Mouse (Mus musculus) intestine, embryonic 16.5 days (tissue): ENCODE measurements around the gene Pou6f1. TPM values are rescaled to one million over a fixed set of nuclear protein-coding genes. Genes with fewer than 3 reads are reported as not detected.
"Not testable (repeated sequence)": the region's sequence is repeated elsewhere in the genome, so short reads cannot be mapped to it uniquely, and the experiment has no call there.

Experiments used
- ATAC-seq: fragments of 200-750 bp; cut with Nextera tagmentation; 2 replicates; pipeline ENCODE4 v1.8.0; 2017; ENCODE audit warnings: moderate TSS enrichment, moderate library complexity
- H3K27ac ChIP-seq: fragments of 300-500 bp; sonication (generic); 2 replicates; pipeline ENCODE4 v1.5.1; 2014; ENCODE audit warnings: mild to moderate bottlenecking, low read length
- H3K27me3 ChIP-seq: fragments of 300-500 bp; sonication (generic); replicated peaks from 2 replicates; pipeline ENCODE4 v1.6.1; 2014; ENCODE audit warnings: low read length, control low read depth, mixed read lengths; ENCODE audit not compliant: control insufficient read depth, insufficient read depth
- H3K36me3 ChIP-seq: fragments of 300-500 bp; sonication (generic); 2 replicates; pipeline ENCODE4 v1.6.1; 2014; ENCODE audit warnings: low read length, control low read depth; ENCODE audit not compliant: control insufficient read depth, insufficient read depth
- H3K4me1 ChIP-seq: fragments of 300-500 bp; sonication (generic); 2 replicates; pipeline ENCODE4 v1.6.1; 2014; ENCODE audit warnings: low read length, control low read depth, mixed read lengths; ENCODE audit not compliant: control insufficient read depth, insufficient read depth
- H3K4me2 ChIP-seq: fragments of 300-500 bp; sonication (generic); 2 replicates; pipeline ENCODE4 v1.6.1; 2014; ENCODE audit warnings: low read depth, low read length, control low read depth
- H3K4me3 ChIP-seq: fragments of 300-500 bp; sonication (generic); 2 replicates; pipeline ENCODE4 v1.5.1; 2014; ENCODE audit warnings: mild to moderate bottlenecking, low read length
- H3K9ac ChIP-seq: fragments of 300-500 bp; sonication (generic); 2 replicates; pipeline ENCODE4 v1.6.1; 2014; ENCODE audit warnings: low read depth, low read length
- H3K9me3 ChIP-seq: fragments of 300-500 bp; sonication (generic); 2 replicates; pipeline ENCODE4 v1.6.1; 2016; ENCODE audit warnings: low read length, control low read depth; ENCODE audit not compliant: control insufficient read depth
- WGBS: fragments of 180-500 bp; shearing (Covaris S2); extraction: QIAGEN DNeasy Blood & Tissue Kit; methylation state at CpG from one replicate; pipeline ENCODE4 v1.1.7; 2014; 5-methylcytosine and 5-hydroxymethylcytosine counted together
- microRNA-seq: library from miRNA; unstranded; fragments of <30 nt; microRNA quantifications from one replicate; pipeline ENCODE4, GENCODE M21; 2016
- polyA plus RNA-seq: library from polyadenylated mRNA; unstranded; fragments of >200 nt; fragmentation: Nextera tagmentation; extraction: Ambion mirVana; gene quantifications from 2 replicates; pipeline ENCODE4 v1.2.1, GENCODE M21; 2015

Gene Pou6f1
- polyA plus RNA-seq, 1 experiment from 2014 or later, result 3.2 TPM

- not testable (repeated sequence) for H3K4me1 ChIP-seq, H3K4me2 ChIP-seq, H3K9ac ChIP-seq, H3K36me3 ChIP-seq, ATAC-seq, H3K27me3 ChIP-seq, H3K4me3 ChIP-seq, H3K27ac ChIP-seq, H3K9me3 ChIP-seq
- 97% methylated on average over 26 of the region's 28 CpGs for WGBS
Observed at GRCm38 (mm10) chr15:100542876-100543650, 56.7 kb downstream of the Pou6f1 start.

- H3K4me2 ChIP-seq, result no peak overlapping the region
- no peaks in the 10 kb centered on the region for H3K27me3 ChIP-seq
- H3K4me1 ChIP-seq, result no peaks in the 10 kb centered on the region
- no peak overlapping the region for H3K9ac ChIP-seq
- WGBS, result 93% methylated on average over 4 of the region's 4 CpGs
- no peak for ATAC-seq
- H3K36me3 ChIP-seq, result no peaks in the 10 kb centered on the region
- H3K9me3 ChIP-seq, result no peaks in the 10 kb centered on the region
- H3K27ac ChIP-seq, result no peak overlapping the region
- H3K4me3 ChIP-seq, result no peak overlapping the region
Observed at GRCm38 (mm10) chr15:100541426-100541825, 58.4 kb downstream of the Pou6f1 start.

GRCm38 (mm10) chr15:100541001-100541400 is 58.8 kb downstream of the Pou6f1 start:
- not testable (repeated sequence) for H3K36me3 ChIP-seq, H3K4me2 ChIP-seq, H3K9me3 ChIP-seq, H3K27ac ChIP-seq, H3K4me1 ChIP-seq, ATAC-seq, H3K4me3 ChIP-seq, H3K9ac ChIP-seq, H3K27me3 ChIP-seq
- 71% methylated on average over 1 of the region's 1 CpGs for WGBS

- Histone ChIP-seq H3K4me3 (no peak overlapping the region), H3K27me3 (no peaks in the 10 kb centered on the region), H3K27ac (no peak overlapping the region), H3K9ac (no peak overlapping the region), H3K4me1 (no peaks in the 10 kb centered on the region), H3K4me2 (no peak overlapping the region), H3K9me3 (no peaks in the 10 kb centered on the region), H3K36me3 (no peaks in the 10 kb centered on the region)
- ATAC-seq, result no peak
- WGBS, result 93% methylated on average over 9 of the region's 9 CpGs
Observed at GRCm38 (mm10) chr15:100539411-100539810, 60.4 kb downstream of the Pou6f1 start.

DNA sequence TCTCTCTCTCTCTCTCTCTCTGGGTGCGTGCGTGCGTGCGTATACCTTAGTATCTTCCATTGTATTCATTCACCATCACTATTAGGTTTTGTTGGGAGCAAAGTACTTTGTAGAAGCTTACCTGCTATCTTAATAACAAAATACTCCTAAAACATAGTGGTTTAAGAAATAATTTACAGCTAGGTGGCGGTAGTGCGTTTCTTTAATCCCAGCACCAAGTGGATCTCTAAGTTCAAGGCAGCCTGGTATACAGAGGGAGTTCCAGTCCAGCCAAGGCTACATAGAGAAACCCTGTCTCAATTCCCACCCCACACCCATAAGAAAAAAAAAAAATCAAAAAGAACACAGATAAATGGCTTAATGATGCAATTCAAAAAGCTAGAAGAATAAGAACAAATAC is 61.9 kb downstream of the Pou6f1 start:
- no peak for ATAC-seq
- Histone ChIP-seq H3K4me3 (no peak overlapping the region), H3K4me2 (no peak overlapping the region), H3K9ac (no peak overlapping the region), H3K9me3 (no peaks in the 10 kb centered on the region), H3K27me3 (no peaks in the 10 kb centered on the region), H3K4me1 (no peaks in the 10 kb centered on the region), H3K36me3 (no peaks in the 10 kb centered on the region), H3K27ac (no peak overlapping the region)
- 85% methylated on average over 6 of the region's 6 CpGs for WGBS

GRCm38 (mm10) chr15:100527900-100528299 is 71.9 kb downstream of the Pou6f1 start:
- Histone ChIP-seq H3K4me1 (no peaks in the 10 kb centered on the region), H3K4me3 (no peak overlapping the region), H3K4me2 (no peak overlapping the region), H3K36me3 (no peaks in the 10 kb centered on the region), H3K27ac (no peak overlapping the region), H3K27me3 (no peaks in the 10 kb centered on the region), H3K9ac (no peak overlapping the region), H3K9me3 (no peaks in the 10 kb centered on the region)
- no peak for ATAC-seq
- WGBS, result 79% methylated on average over 5 of the region's 5 CpGs

- no peak overlapping the region for H3K4me3 ChIP-seq
- 96% methylated on average over 14 of the region's 14 CpGs for WGBS
- H3K4me2 ChIP-seq, result no peak overlapping the region
- H3K9me3 ChIP-seq, result no peaks in the 10 kb centered on the region
- H3K4me1 ChIP-seq, result no peaks in the 10 kb centered on the region
- H3K36me3 ChIP-seq, result no peaks in the 10 kb centered on the region
- no peaks in the 10 kb centered on the region for H3K27me3 ChIP-seq
- no peak overlapping the region for H3K9ac ChIP-seq
- ATAC-seq, result no peak
- no peak overlapping the region for H3K27ac ChIP-seq
Observed at GRCm38 (mm10) chr15:100525405-100525804, 74.4 kb downstream of the Pou6f1 start.

Small RNA genes within 50 kb of the gene (microRNA-seq; reads per million reads assigned to microRNA genes)
- gene Mir6961, result not detected

Other genes with a start within 250 kb of the Pou6f1 start
- not detected in 2 replicates for gene Methig1, start 246.8 kb downstream of the Pou6f1 start, polyA plus RNA-seq
- not detected in 2 replicates for gene Mettl7a2, start 246.8 kb downstream of the Pou6f1 start, polyA plus RNA-seq
- gene Higd1c, start 235.4 kb downstream of the Pou6f1 start, polyA plus RNA-seq, result not detected in 2 replicates
- 0.11 and 0.18 TPM in 2 replicates for gene Gm5475, start 177.8 kb downstream of the Pou6f1 start, polyA plus RNA-seq
- gene Slc11a2, start 174.9 kb downstream of the Pou6f1 start, polyA plus RNA-seq, result 40.7 and 47.2 TPM in 2 replicates
- gene Letmd1, start 131.0 kb downstream of the Pou6f1 start, polyA plus RNA-seq, result 31.3 and 33.7 TPM in 2 replicates
- 5.8 and 5.9 TPM in 2 replicates for gene Csrnp2, start 104.5 kb downstream of the Pou6f1 start, polyA plus RNA-seq
- gene Tfcp2, start 48.0 kb downstream of the Pou6f1 start, polyA plus RNA-seq, result 13.5 and 13.8 TPM in 2 replicates
- gene Dazap2, start 15.4 kb upstream of the Pou6f1 start, polyA plus RNA-seq, result 301 and 320 TPM in 2 replicates
- 47.9 and 51.3 TPM in 2 replicates for gene Smagp, start 37.0 kb upstream of the Pou6f1 start, polyA plus RNA-seq
- 8.0 and 9.2 TPM in 2 replicates for gene Bin2, start 69.6 kb upstream of the Pou6f1 start, polyA plus RNA-seq
- 180 and 240 TPM in 2 replicates for gene Cela1, start 87.9 kb upstream of the Pou6f1 start, polyA plus RNA-seq
- 7.6 and 8.8 TPM in 2 replicates for gene Galnt6, start 129.4 kb upstream of the Pou6f1 start, polyA plus RNA-seq
- gene Slc4a8, start 161.8 kb upstream of the Pou6f1 start, polyA plus RNA-seq, result 3.2 and 4.5 TPM in 2 replicates